1 mouse cellular context compared by ENCODE assay signal in genomic region chr1:101757192-101757527, GRCm38 (mm10).
TF ChIP-seq lines count a peak whose summit lies in the region.

No protein-coding gene starts in this region.

TF ChIP-seq in ES-E14, 5 proteins besides CTCF, POLR2A, EP300 and RAD21 (continued from another document):
- no peak for TF ChIP-seq MAFK (IDR thresholded peaks at IDR 0.05; ENCODE audit: insufficient read depth, low read depth, low read length)
